Mouse (Mus musculus) heart, embryonic 10.5 days (tissue): ENCODE results near the gene N4bp3. TPM values are rescaled to one million over a fixed set of nuclear protein-coding genes. Genes with fewer than 3 reads are reported as not detected.
"Not testable (repeated sequence)": the region's sequence is repeated elsewhere in the genome, so short reads cannot be mapped to it uniquely, and the experiment has no call there.

Experiments used
- DNase-seq: peaks from one replicate; pipeline ENCODE4 v3.0.0-alpha.2; 2017; ENCODE audit warnings: low spot score
- H3K27ac ChIP-seq: fragments of 300-500 bp; sonication (generic); 2 replicates; pipeline ENCODE4 v1.5.1; 2016; ENCODE audit warnings: mild to moderate bottlenecking
- H3K27me3 ChIP-seq: fragments of 300-500 bp; sonication (generic); 2 replicates; pipeline ENCODE4 v1.6.1; 2016; ENCODE audit warnings: mild to moderate bottlenecking; ENCODE audit not compliant: poor library complexity, insufficient read depth, severe bottlenecking
- H3K36me3 ChIP-seq: fragments of 300-500 bp; sonication (generic); 2 replicates; pipeline ENCODE4 v1.6.1; 2016; ENCODE audit warnings: mild to moderate bottlenecking, moderate library complexity
- H3K4me1 ChIP-seq: fragments of 300-500 bp; sonication (generic); 2 replicates; pipeline ENCODE4 v1.6.1; 2016; ENCODE audit warnings: mild to moderate bottlenecking
- H3K4me3 ChIP-seq: fragments of 300-500 bp; sonication (generic); 2 replicates; pipeline ENCODE4 v1.5.1; 2016; ENCODE audit warnings: mild to moderate bottlenecking, moderate library complexity
- H3K9me3 ChIP-seq: fragments of 300-500 bp; sonication (generic); 2 replicates; pipeline ENCODE4 v1.6.1; 2016; ENCODE audit warnings: mild to moderate bottlenecking, moderate library complexity
- WGBS: fragments of 180-500 bp; shearing (Covaris S2); methylation state at CpG from one replicate; pipeline ENCODE4 v1.1.7; 2016; 5-methylcytosine and 5-hydroxymethylcytosine counted together
- polyA plus RNA-seq: library from polyadenylated mRNA; unstranded; fragments of >200 nt; fragmentation: Nextera tagmentation; extraction: Ambion mirVana; gene quantifications from 2 replicates; pipeline ENCODE4 v1.2.1, GENCODE M21; 2016

N4bp3 gene
- polyA plus RNA-seq, 1 experiment from 2014 or later, result 12.0 TPM

DNA sequence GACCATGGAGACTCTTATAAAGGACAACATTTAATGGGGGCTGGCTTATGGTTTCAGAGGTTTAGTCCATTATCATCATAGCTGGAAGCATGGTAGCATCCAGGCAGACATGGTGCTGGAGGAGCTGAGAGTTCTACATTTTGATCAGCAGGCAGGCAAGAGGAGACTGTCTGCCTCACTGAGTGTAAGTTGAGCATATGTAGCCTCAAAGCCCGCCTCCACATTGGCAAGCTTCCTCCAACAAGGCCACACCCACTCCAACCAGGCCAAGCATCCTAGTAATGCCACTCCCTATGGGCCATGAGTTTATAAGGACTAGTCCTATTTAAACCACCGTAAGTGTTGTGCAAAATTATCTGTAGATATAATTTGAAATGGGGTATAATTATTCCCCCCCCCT lies 20.7 kb upstream of the N4bp3 start:
- no peak for DNase-seq
- no peak overlapping the region for H3K4me3 ChIP-seq
- WGBS, result 70% methylated on average over 2 of the region's 2 CpGs

GRCm38 (mm10) chr11:51670846-51671245 lies 20.2 kb upstream of the N4bp3 start:
- Histone ChIP-seq H3K9me3 (no peaks in the 10 kb centered on the region), H3K27ac (no peak overlapping the region), H3K4me1 (no peaks in the 10 kb centered on the region), H3K4me3 (no peak overlapping the region), H3K36me3 (no peaks in the 10 kb centered on the region), H3K27me3 (no peaks in the 10 kb centered on the region)
- DNase-seq, result no peak
- WGBS, result 85% methylated on average over 7 of the region's 7 CpGs

More for the DNA sequence above, 20.7 kb upstream of the N4bp3 start:
- Histone ChIP-seq H3K27ac (no peak overlapping the region), H3K27me3 (no peaks in the 10 kb centered on the region), H3K36me3 (no peaks in the 10 kb centered on the region), H3K9me3 (no peaks in the 10 kb centered on the region), H3K4me1 (no peaks in the 10 kb centered on the region)

DNA sequence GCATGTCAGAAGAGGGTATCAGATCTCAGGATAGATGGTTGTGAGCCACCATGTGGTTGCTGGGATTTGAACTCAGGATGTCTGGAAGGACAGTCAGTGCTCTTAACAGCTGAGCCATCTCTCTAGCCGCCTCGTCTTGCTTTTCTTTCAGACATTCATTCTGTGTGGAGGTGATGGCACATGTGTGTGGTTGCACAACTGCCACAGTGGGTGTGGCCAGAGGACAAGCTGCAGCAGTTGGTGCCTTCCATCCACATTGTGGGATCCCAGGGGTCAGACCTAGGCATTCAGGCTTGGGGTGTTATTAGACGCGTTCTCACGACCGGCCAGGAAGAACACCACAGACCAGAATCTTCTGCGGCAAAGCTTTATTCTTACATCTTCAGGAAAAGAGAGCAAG lies 14.1 kb upstream of the N4bp3 start:
- not testable (repeated sequence) for H3K9me3 ChIP-seq, H3K36me3 ChIP-seq, H3K4me3 ChIP-seq, H3K4me1 ChIP-seq, H3K27me3 ChIP-seq, H3K27ac ChIP-seq, DNase-seq
- 93% methylated on average over 7 of the region's 7 CpGs for WGBS

DNA sequence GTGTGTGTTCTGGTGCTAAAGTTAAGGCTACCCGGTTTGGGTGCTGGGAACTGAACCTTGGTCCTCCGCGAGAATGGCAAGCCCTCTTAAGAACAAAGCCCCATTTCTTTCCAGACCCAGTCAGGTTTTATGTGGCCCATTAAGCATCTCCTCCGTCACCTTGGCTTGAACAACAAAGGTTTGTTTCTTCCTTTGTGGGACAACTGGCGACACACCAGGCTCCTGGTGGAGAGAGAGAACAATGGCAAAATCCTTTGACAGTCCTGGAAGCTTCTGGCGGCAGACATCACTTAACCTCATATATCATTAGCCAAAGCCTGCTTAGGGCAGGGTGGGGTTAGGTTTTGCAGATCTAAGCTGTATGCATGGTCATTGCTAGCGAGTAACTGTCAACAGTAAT lies 12.0 kb upstream of the N4bp3 start:
- DNase-seq, result no peak

GRCm38 (mm10) chr11:51661867-51662365 lies 11.3 kb upstream of the N4bp3 start:
- Histone ChIP-seq H3K9me3 (no peaks in the 10 kb centered on the region), H3K27ac (no peak overlapping the region), H3K4me3 (no peak overlapping the region), H3K4me1 (0 out of 2 replicates have a peak, but pooled peaks cover 7% of the 10 kb centered on the region), H3K27me3 (no peaks in the 10 kb centered on the region), H3K36me3 (no peaks in the 10 kb centered on the region)
- WGBS, result 80% methylated on average over 16 of the region's 16 CpGs
- no peak for DNase-seq

More for the DNA sequence above, 12.0 kb upstream of the N4bp3 start:
- Histone ChIP-seq H3K36me3 (no peaks in the 10 kb centered on the region), H3K4me1 (0 out of 2 replicates have a peak, but pooled peaks cover 4% of the 10 kb centered on the region), H3K27me3 (no peaks in the 10 kb centered on the region), H3K4me3 (no peak overlapping the region), H3K27ac (no peak overlapping the region), H3K9me3 (no peaks in the 10 kb centered on the region)
- WGBS, result 87% methylated on average over 7 of the region's 7 CpGs

- 78% methylated on average over 6 of the region's 6 CpGs for whole genome bisulfite sequencing
These were observed 8.1 kb upstream of the N4bp3 start for GRCm38 (mm10) chr11:51658705-51659104.

GRCm38 (mm10) chr11:51658291-51658690 lies 7.6 kb upstream of the N4bp3 start:
- H3K27me3 ChIP-seq, result no peaks in the 10 kb centered on the region
- no peak for DNase-seq
- 0 out of 2 replicates have a peak, but pooled peaks cover 7% of the 10 kb centered on the region for H3K4me1 ChIP-seq
- 53% methylated on average over 7 of the region's 7 CpGs for WGBS
- no peak overlapping the region for H3K27ac ChIP-seq
- H3K36me3 ChIP-seq, result no peaks in the 10 kb centered on the region; the same call in 1 of the 2 replicates
- no peak overlapping the region for H3K4me3 ChIP-seq
- H3K9me3 ChIP-seq, result no peaks in the 10 kb centered on the region

More at GRCm38 (mm10) chr11:51658705-51659104, 8.1 kb upstream of the N4bp3 start:
- Histone ChIP-seq H3K27me3 (no peaks in the 10 kb centered on the region), H3K4me3 (no peak overlapping the region), H3K36me3 (no peaks in the 10 kb centered on the region; the same call in 1 of the 2 replicates), H3K27ac (no peak overlapping the region), H3K9me3 (no peaks in the 10 kb centered on the region), H3K4me1 (0 out of 2 replicates have a peak, but pooled peaks cover 7% of the 10 kb centered on the region)
- no peak for DNase-seq

- H3K27ac ChIP-seq, result no peak overlapping the region
- no peaks in the 10 kb centered on the region; the same call in 1 of the 2 replicates for H3K36me3 ChIP-seq
- H3K4me3 ChIP-seq, result no peak overlapping the region
- 0 out of 2 replicates have a peak, but pooled peaks cover 7% of the 10 kb centered on the region for H3K4me1 ChIP-seq
- DNase-seq, result no peak
- 80% methylated on average over 10 of the region's 10 CpGs for WGBS
- H3K27me3 ChIP-seq, result peaks cover 1% of the 10 kb centered on the region; the same call in 1 of the 2 replicates
- H3K9me3 ChIP-seq, result no peaks in the 10 kb centered on the region
These were observed 6.3 kb upstream of the N4bp3 start for GRCm38 (mm10) chr11:51656798-51657521.

DNA sequence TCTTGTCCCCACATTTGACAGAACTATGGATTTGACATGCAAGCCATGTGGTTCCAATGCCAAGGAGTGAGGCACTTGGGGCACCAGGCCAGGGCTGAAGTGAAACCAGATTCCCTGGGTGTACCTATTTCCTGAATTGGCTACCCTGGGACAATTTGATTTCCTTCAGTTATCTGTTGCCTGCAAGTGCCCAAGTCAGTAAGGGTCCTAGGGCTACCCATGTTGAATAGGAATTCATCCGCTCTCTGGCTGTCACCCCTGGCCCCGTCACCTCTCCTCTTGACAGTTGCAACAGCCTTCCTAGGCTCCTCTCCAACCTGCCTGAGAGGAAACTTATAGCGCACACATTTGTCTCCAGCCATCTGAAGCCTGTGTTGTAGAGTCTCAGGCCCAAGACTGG lies 4.2 kb upstream of the N4bp3 start:
- H3K9me3 ChIP-seq, result no peaks in the 10 kb centered on the region
- H3K4me3 ChIP-seq, result no peak overlapping the region
- WGBS, result 90% methylated on average over 3 of the region's 3 CpGs
- no peaks in the 10 kb centered on the region; the same call in 1 of the 2 replicates for H3K36me3 ChIP-seq
- peaks cover 4% of the 10 kb centered on the region; the same call in 1 of the 2 replicates for H3K27me3 ChIP-seq
- no peak for DNase-seq
- peaks cover 21% of the 10 kb centered on the region for H3K4me1 ChIP-seq
- no peak overlapping the region for H3K27ac ChIP-seq

- no peak overlapping the region for H3K27ac ChIP-seq
- no peaks in the 10 kb centered on the region for H3K9me3 ChIP-seq
- 90% methylated on average over 6 of the region's 6 CpGs for WGBS
These were observed 3.1 kb upstream of the N4bp3 start for GRCm38 (mm10) chr11:51653736-51654135.

GRCm38 (mm10) chr11:51652889-51653418 lies 2.3 kb upstream of the N4bp3 start:
- 88% methylated on average over 4 of the region's 4 CpGs for WGBS
- Histone ChIP-seq H3K36me3 (no peaks in the 10 kb centered on the region; the same call in 1 of the 2 replicates), H3K4me3 (no peak overlapping the region), H3K9me3 (no peaks in the 10 kb centered on the region), H3K27me3 (peaks cover 4% of the 10 kb centered on the region; the same call in 1 of the 2 replicates), H3K4me1 (peaks cover 37% of the 10 kb centered on the region), H3K27ac (no peak overlapping the region)
- no peak for DNase-seq

More at GRCm38 (mm10) chr11:51653736-51654135, 3.1 kb upstream of the N4bp3 start:
- Histone ChIP-seq H3K36me3 (no peaks in the 10 kb centered on the region; the same call in 1 of the 2 replicates), H3K4me1 (peaks cover 31% of the 10 kb centered on the region), H3K4me3 (no peak overlapping the region), H3K27me3 (peaks cover 4% of the 10 kb centered on the region; the same call in 1 of the 2 replicates)
- no peak for DNase-seq

GRCm38 (mm10) chr11:51650261-51650660 lies 381 bp downstream of the N4bp3 start:
- Histone ChIP-seq H3K4me1 (peaks cover 48% of the 10 kb centered on the region), H3K9me3 (no peaks in the 10 kb centered on the region), H3K27me3 (peaks cover 7% of the 10 kb centered on the region; the same call in 1 of the 2 replicates), H3K36me3 (peaks cover 5% of the 10 kb centered on the region), H3K27ac (peak overlapping the region; percentile 89), H3K4me3 (peak overlapping the region; percentile 79)
- DNase-seq, result no peak
- WGBS, result under 1% methylated on average over 29 of the region's 30 CpGs

- Histone ChIP-seq H3K27ac (peak overlapping the region; percentile 89), H3K4me1 (peaks cover 48% of the 10 kb centered on the region)
- 5% methylated on average over 7 of the region's 7 CpGs for WGBS
These were observed 798 bp downstream of the N4bp3 start for GRCm38 (mm10) chr11:51649889-51650199.

More at GRCm38 (mm10) chr11:51649889-51650199, 798 bp downstream of the N4bp3 start:
- Histone ChIP-seq H3K4me3 (peak overlapping the region; percentile 79), H3K36me3 (peaks cover 9% of the 10 kb centered on the region), H3K9me3 (no peaks in the 10 kb centered on the region), H3K27me3 (peaks cover 11% of the 10 kb centered on the region; the same call in 1 of the 2 replicates)
- DNase-seq, result no peak
